Mouse (Mus musculus) CD4-positive, CD25-positive, alpha-beta regulatory T cell, adult 4 months (primary cell): ENCODE results near the gene Vamp2. TPM values are rescaled to one million over a fixed set of nuclear protein-coding genes. Genes with fewer than 3 reads are reported as not detected.

ENCODE experiments used
- ATAC-seq: one replicate; pipeline ENCODE4 v1.8.0; 2017
- polyA plus RNA-seq, 2 experiments: library from polyadenylated mRNA; unstranded; fragments of 100-300 nt; shearing (Covaris generic); gene quantifications; one replicate each; pipeline ENCODE4 v1.2.1; 2017

The Vamp2 gene
- polyA plus RNA-seq, 2 experiments from 2014 or later, result 26.0 to 35.9 TPM

DNA sequence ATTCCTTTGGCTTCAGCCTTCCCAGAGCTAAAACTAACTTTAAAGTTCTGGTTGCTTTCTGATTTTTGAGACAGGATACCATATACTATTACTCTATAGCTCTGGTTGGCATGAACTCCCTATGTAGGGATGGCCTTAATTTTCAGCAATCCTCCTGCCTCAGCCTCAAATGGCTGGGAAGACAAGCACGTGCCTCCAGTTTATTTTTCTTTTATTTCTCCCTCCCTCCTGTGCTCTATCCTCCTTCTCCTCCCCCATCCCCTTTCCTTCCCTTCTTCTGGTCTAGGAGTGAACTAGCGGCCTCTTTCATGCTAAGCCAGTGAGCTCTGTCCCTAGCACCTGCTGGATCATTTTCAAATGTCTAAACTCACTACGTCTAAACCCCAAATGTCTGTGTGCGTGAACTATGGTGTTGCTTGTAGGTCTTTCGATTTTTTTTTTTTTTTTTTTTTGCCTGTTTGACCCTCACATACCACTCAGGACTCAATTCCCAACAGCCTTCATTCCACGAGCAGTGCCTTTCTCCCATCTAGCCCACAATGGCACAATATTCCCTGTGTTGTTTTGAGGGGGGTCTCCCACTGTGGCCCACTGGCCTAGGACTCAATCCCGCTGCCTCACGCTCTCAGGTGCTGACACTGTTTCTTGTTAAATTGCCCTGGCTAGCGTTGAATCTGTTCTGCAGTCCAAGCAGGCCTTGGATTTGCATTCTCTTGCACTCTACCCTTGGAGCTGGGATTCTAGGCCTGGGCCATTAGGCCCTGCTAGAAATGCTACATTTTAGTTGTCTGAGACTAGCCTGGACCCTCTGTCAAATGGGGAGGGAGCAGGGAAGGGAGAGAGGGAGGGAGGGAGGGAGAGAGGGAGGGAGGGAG, 23.8 kb upstream of the Vamp2 start:
- no peak for ATAC-seq

DNA sequence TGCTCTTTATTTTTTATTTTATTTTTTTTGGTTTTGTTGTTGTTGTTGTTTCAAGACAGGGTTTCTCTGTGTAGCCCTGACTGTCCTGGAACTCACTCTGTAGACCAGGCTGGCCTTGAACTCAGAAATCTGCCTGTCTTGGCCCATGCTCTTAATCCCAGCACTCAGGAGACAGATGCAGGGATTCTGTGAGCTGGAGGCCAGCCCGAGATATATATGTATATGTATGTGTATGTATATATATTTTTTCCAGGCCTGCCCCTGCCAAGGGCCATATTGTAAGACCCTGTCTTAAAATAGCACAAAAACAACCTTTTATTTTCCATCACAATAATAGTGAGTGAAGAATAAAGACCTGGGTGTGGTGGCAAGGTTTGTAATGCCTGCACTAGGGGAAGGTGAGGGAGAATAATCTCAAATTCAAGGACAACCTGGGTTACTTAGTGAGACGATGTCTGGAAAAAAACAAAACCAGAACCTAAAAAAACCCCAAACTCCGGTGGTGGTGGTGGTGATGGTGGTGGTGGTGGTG, 22.8 kb upstream of the Vamp2 start:
- ATAC-seq, result no peak

DNA sequence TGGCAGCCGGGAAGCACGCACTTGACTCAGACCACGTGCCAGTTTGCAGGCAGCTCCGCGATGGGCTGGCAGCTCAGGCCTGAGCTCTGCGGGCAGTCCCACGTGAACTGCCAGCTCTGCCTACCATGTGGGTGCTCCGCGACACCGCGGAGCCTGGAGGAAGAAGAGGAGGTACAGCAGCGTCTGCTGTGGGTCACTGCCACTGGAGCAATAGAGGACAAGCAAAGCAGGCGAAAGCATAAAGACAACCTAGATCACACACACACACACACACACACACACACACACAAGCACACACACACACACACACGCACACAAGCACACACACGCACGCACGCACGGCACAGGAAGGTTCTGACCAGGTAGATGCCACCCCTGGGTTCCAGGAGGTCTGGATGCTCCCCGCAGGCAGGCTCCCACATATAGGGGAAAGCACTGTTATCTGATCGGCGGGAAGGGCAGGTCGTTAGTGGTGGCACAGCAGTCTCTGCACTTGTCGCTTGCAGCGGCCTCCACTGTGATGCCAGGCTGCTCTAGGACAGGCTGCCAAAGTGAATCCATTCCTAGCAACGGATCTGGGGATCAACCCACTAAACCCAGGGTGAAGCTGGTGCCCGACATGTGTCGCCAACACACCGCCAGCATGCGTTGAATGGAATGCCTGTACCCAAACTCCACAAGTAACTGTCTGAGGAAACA, 22.0 kb upstream of the Vamp2 start:
- ATAC-seq, result no peak

DNA sequence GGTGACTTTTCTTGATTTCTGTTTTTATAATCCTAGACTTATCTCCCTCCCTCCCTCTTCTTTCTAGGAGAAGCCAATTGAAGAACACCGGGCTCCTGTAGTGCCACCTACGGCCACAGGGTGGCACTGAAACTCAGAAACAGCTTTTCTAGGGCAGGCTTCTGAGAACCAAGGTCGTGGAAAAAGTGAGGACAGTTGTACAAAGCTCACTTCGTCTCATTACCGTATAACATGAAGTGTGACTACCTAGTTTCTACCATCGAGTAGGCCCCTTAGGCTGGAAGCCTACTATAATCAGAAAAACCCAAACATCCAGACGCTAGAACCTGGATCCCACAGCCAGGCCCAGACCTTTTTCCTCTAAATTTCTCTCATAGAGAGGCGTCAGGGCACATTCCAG, 21.3 kb upstream of the Vamp2 start:
- ATAC-seq, result peak; percentile 24

DNA sequence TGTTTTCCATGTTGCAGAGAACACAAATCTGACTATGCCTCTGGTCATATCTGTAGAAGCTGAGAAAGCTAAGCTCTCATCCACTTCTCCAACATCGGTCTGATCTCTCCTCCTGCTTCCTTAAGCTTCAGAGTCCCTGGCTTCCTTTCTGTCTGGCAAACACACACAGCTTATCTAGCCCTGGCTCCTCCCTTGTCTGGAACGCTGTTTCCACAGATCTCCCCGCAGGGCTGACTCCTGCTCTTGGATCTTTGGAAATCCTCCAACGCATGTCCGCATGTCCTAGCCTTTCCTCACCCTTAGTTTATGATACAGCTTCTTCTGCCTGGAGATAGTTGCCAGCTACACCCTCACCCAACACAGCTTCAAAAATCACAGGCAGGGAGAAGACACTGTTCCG, 20.7 kb upstream of the Vamp2 start:
- ATAC-seq, result no peak

DNA sequence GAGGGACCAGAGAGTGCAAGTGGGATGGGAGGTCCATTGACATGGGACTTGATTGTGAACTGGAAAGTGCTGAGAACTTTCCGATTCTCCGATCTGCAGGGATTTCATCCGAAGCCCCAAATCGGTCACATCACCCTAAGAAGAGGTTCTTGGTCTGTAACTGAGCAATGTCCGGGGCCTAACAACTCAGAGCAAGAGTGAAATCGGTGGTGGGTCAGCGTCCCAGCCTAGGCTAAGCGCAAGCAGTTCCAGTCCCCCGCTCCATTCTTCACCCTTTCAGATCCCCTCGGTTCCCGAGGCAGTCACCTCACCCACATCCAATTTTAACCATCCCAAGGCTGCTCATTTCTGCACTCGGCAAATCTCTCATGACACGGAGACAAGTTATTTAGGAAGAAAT, 18.2 kb upstream of the Vamp2 start:
- no peak for ATAC-seq

DNA sequence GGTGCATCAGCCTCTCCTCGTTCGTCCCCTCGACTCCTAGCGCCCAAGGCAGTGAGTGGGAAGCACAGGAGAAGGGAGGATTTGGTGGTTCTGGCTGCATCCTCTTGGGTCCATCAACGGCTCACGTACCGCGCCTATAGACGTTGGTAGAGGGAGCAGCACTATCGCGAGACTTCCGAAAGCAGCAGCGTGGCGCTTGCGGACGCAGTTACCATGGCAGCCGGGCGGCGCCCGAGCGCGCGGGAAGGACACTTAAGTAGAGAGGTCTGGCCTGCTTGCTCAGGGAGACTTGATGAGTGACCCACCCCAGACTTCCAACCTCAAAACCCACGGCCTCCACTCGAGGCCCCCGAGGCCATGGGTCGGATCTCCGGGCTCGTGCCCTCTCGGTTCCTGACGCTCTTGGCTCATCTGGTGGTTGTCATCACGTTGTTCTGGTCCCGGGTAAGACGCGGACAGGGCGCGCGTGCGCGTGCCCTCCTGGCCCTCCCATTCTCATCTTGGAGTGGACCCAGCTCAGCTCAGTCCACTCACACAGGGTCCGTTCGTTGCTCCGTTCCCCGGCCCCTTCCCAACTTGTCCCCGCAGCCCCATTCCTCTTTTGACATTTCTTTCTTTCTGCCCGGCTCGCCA, 17.6 kb upstream of the Vamp2 start, which contains the start of gene Tmem107:
Gene Tmem107 (plus strand): TSS at position 217 of the 633 bp plus-strand sequence.
- peak; percentile 81 for ATAC-seq

DNA sequence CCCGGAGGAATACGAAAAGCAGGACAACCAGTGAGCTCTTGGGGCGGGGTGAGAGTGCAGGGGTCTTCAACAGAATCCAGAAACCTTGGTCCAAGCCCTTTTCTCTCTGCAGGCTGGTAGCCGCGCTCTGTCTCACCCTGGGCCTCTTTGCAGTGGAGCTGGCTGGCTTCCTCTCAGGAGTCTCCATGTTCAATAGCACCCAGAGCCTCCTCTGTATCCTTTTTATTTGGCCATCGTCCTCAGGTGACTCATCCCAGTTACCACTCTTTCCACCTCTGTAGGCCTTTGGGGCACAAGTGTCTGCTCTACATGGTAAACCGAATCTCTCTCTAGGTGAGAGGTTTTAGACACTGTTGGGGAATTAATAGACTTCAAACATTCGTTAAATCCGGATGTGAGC, 17.0 kb upstream of the Vamp2 start:
- ATAC-seq, result no peak

DNA sequence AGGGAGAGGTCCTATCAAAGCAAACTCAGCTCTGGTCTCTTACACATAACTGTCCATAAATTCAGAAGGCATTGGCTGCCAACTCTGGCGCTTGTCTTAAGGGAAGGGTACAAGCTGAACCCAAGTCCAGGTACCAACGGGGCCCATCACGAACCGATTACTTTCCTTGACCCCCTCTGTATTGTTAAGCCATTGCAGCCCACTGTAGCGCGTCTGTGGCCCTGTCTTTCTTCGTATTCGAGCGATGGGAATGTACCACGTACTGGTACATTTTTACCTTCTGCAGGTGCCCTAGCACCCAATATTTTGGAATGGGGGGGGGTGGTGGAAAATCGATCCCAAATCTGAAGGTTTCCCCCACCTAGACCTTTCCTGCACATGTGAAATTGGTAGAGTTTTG, 16.1 kb upstream of the Vamp2 start:
- no peak for ATAC-seq

DNA sequence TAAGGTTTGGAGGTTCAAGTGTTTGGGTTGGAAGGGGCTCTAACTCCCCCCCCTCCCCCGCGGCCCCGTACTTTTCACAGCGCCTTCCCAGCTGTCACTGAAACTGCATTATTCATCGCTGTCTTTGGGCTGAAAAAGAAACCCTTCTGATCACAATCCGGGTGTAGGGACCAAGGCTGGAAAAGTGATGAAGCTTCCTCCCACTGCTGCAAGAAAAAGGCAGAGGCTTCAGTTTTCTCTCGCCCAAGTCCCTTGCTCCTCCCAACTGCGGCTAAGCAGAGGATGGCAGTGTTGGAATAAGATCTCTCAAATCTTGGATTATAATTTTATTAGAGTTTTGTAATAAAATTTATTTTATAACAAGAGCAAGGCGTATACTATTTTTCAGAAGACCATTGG, 15.6 kb upstream of the Vamp2 start:
- no peak for ATAC-seq

DNA sequence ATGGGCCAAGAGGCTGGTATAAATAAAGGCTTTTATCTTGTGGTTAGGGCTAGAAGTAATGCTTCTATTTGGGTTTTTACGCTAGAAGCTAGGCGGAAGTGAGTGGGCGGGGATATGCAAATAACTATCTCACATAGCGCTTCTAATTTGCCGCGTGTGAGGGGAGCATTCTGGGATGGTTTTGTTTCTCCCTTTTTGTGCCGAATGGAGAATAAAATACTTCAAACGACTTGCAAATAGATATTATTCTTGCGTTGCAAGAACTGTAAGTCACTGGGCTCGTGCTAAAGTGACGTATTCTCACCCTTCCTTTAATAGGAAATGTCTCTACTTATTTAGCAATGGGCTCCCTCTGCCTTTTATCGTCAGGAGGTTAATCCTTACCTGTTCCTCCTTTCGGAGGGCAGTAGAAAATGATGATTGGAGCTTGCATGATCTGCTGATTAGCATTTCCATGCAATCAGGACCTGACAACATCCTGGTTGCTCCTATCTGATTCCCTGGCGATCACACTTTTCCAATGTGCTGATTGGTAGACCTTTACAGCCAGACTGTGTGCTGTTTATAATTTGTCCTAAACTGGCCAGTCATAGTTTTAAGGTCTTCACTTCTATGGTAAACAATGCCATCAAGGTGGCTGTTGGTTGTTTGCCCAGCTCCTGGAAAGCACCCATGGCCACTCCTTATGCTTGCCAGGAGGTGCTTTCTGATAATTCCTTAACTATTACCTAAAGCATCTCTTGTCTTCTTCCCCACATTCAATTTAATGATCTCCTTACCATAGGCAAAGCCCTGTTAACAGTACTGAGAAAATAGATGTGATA, 15.0 kb upstream of the Vamp2 start:
- ATAC-seq, result peak; percentile 75

DNA sequence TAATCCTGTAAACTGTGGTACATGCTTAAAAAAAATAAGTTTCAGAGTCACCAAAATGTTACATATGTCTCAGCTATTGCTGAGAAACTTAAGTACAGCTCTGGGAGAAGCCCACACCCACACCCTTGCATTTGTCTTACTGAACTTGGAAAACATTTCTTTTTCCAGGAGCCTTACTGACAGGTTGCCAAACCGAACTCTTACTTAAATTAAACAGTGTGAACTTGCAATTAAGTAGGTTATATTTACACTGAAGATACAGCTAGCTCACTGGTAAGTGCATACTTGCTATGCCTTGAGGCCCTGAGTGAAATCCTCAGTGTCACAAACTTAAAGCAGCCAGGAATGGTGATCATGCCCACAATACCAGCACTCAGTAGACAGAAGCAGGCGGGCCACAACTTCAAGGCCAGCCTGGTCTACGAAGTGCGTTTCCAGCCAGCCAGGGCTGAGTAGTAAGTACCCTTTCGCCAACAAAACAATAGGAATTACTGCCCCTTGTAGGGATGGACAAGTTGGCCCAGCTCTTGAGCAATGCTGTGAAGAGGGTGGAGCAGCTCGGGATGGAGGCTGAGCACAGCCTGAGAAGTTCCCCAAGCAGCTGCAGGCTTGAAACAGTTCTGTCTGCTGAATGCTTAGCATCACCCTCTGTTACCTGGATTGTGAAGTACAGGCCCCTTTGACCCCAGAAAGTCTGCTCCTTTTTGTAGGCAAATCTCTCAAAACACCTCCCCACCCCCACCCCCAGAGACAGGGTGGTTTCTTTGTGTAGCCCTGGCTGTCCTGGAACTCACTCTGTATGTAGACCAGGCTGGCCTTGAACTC, 14.1 kb upstream of the Vamp2 start:
- ATAC-seq, result no peak

DNA sequence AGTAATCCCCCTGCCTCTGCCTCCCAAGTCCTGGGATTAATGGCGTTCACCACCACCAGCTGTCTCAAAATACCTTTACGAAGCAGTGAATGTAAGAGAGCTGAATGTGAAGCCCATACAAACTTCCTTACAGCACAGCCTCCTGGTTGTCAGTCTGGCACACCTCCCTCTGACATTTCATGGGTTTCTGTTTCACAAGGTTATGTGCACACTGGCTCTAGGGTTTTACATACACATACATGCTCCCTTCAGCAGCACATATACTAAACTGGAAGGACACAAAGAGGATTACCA, 13.6 kb upstream of the Vamp2 start:
- ATAC-seq, result no peak

DNA sequence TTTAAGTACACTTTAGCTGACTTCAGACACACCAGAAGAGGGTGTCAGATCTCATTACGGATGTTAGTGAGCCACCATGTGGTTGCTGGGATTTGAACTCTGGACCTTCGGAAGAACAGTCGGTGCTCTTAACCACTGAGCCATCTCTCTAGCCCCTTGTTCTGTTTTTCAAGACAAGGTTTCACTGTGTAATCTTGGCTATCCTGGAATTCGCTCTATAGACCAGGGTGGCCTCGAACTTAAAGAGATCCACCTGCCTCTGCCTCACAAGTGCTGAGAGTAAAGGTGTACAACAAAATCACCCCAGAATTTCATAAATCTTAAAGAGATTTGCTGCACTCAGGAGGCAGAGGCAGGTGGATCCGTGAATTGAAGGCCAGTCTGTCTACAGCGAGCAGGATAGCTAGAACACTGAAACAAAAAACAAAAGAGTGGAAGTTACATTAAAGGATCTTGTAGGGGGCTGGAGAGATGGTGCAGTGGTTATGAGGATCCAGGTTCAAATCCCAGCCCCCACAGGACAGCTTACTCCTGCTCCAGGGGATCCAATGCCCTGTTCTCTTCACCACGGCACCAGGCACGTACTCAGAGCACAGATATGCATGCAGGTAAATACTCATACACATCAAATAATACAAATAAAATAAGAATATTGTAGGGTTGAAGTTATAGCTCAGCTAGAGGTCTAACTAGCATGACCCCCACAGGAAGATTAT, 12.4 kb upstream of the Vamp2 start:
- no peak for ATAC-seq

DNA sequence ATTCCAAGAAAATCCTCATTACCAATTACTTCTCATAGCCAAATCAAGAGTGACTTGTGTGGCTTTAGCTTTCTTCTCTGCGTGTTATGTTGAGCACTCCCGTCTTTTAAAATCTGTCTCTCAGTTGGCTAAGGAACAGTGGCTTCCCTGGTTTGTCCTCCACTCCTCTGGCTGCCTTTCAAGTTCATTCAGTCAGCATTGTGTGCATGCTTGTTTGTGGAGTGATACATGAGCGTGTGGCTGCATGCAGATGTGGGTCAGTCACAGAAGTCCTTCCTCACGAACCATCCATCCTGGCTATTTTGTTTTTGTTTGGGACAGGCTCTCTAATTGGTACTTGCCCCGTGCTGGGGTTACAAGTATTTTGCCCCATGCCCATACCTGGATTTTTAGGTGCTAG, 11.7 kb upstream of the Vamp2 start:
- ATAC-seq, result no peak

DNA sequence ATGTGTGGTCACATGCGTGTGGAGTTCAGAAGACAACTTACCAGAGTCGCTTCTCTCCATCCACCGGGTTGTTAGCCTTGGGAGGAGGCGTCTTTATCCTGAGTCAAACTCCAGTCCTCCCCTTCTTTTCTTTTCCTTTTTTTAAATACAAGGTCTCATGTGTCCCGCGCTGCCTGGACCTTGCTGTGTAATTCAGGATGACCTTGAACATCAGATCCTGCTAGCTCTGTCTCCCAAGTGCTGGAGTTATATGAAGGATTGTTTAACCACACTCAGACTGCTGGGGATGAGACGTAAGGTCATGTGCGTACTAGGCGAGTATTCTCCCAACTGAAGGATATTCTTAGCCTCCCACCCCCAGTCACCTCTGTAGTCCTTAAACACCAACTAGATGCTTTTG, 11.0 kb upstream of the Vamp2 start:
- no peak for ATAC-seq

DNA sequence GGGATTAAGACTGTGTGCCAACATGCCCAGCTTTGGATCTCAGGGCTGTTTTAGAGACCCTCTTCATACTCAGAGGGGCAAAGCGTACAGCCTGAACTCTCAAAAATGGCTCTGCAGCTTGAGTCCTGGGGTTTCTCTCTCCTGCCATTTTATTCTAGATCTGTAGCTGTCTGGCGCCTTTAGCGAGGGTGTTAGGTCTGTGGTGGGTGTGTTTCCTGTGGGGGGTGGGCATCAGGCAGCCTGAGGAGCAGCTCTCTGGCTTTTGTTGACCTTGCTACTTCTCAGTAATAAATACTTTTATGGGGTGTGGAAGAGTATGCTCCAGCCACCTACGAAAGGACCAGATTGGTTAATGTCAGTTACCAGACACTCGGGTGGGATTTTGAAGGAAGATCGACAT, 10.2 kb upstream of the Vamp2 start:
- ATAC-seq, result no peak

DNA sequence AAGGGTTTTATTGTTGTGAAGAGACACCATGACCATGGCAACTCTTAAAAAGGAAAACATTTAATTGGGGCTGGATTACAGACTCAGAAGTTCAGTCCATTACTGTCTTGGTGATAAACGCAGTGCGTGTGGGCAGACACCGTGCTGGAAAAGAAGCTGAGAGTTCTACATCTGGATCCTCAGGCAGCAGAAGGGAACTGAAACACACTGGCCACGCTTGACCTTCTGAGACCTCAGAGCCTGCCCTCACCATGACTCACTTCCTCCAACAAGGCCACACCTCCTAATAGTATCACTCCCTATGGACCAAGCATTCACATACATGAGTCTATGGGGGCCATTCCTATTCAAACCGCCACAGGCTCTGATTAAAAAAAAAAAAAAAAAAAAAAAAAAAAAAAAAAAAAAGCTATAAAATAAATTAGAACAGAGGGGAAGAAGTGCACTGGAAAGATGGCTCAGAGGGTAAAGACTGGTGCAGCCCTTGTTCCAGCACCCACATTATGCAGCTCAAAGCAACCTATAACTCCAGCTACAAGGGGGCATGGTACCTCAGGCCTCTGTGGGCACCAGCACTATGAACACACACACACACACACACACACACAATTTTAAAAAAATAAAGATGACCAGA, 9.4 kb upstream of the Vamp2 start:
- ATAC-seq, result no peak

DNA sequence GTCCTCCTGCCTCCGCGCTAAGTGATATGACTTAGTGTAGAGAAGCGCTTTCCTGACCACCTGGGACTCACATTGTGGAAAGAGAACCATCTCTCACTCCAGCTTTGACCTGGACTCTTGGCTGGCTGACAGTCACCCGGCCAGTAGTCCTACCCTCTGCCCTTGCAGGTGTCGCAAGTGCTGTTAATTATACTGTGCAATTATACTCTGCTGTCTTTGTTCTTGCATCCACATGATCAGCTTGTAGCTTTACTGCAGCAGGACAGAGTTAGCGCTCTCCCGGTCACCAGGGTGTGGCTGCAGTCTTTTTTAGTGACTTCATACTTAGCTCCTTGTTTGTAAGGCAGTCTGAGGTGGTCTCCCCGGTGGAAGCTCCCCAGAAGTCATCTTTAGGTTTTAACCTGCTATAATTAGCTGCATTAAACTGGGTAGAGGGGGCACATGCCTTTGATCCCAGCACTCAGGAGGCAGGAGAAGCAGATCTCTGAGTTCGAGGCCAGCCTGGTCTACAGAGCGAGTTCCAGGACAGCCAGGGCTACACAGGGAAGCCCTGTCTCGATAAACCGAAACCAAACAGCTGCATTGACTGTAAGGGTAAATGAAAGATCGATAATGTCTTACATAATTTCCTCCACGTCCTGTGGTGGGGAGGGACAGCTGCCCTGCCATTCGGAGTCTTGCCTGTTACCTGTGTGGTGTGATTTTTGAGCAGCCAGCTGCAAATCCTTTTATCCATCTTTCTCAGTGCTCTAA, 8.0 kb upstream of the Vamp2 start:
- ATAC-seq, result no peak

DNA sequence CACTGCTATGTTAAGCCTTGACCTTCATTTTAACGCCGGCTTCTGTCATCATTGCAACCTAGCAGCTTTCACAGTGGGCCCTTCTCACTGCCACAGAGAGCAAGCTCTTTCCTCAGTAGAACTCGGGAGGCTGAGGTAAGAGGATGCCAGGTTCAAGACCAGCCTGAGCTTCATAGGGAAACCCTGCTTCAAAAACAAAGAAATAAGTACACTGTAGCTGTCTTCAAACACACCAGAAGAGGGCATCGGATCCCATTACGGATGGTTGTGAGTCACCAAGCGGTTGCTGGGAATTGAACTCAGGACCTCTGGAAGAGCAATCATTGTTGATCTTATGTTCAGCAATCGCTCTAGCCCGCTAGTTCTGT, 7.5 kb upstream of the Vamp2 start:
- no peak for ATAC-seq
